In the genomic region with DNA sequence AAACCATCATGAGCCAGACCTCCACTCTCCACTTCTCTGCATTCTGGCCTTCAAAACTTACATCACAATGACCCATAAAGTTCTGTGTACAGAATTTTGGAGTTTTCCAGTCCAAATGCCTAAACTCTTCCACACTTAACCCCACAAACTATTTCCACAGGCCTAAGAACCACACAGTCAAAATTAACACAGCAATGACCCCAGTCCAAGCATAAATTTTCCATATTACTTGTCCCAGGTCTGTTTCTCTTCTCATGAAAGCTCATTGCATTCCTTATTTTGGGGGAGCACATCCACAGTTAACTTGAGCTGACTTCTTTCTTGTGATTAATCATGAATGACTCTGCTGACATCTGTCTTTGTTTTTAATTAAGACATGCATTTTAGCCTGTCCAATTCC, we compare ENCODE assay signal across 22 mouse cellular contexts.
DNase-seq lines count a peak whose midpoint lies in the region; ATAC-seq and TF ChIP-seq lines count a peak whose summit lies in the region.
"Had no signal": no experiment of that assay in that cellular context is flagged by ENCODE, and none has a peak within 500 bp of the region (broad histone marks: within the 10 kb centered on the region; RNA-seq: fewer than 3 reads in every experiment).

No protein-coding gene starts in this region.

- peak; percentile 56; the same call in 1 of the 2 replicates for ATAC-seq in kidney, embryonic 15.5 days (replicated peaks; ENCODE audit: low FRiP score)
- ATAC-seq in kidney, postnatal 0 days (replicated peaks; ENCODE audit: low FRiP score, low read depth), result 0 out of 2 replicates have a peak, but pooled peaks have one; percentile 21
- ATAC-seq: forebrain, embryonic 14.5 days had no signal

- H3K4me1 ChIP-seq in kidney, embryonic 15.5 days, result no peaks in the 10 kb centered on the region
- H3K4me1 ChIP-seq in kidney, postnatal 0 days (replicated peaks; ENCODE audit: insufficient read depth, low read length), result no peaks in the 10 kb centered on the region
- H3K4me1 ChIP-seq: embryonic facial prominence, embryonic 13.5 days; embryonic facial prominence, embryonic 15.5 days; forebrain, embryonic 10.5 days; forebrain, embryonic 12.5 days had no signal

- no peak overlapping the region for H3K4me3 ChIP-seq in kidney, embryonic 15.5 days (replicated peaks)
- no peak overlapping the region for H3K4me3 ChIP-seq in kidney, postnatal 0 days (replicated peaks; ENCODE audit: low read depth, low read length)
- H3K4me3 ChIP-seq: embryonic facial prominence, embryonic 13.5 days; embryonic facial prominence, embryonic 15.5 days; erythroblast, embryonic 14.5 days; forebrain, embryonic 10.5 days; forebrain, embryonic 12.5 days had no signal

- no peak overlapping the region for H3K4me2 ChIP-seq in kidney, embryonic 15.5 days
- H3K4me2 ChIP-seq in kidney, postnatal 0 days (ENCODE audit: low read length), result no peak overlapping the region
- H3K4me2 ChIP-seq: embryonic facial prominence, embryonic 13.5 days; embryonic facial prominence, embryonic 15.5 days; forebrain, embryonic 12.5 days had no signal

- DNase-seq in kidney, adult 9 months, result no peak
- peak; percentile 82 for DNase-seq in kidney, postnatal 0 days (ENCODE audit: low spot score)
- no peak for DNase-seq in kidney, adult 8-10 months
- DNase-seq in hindlimb bud, embryonic 11.5 days (ENCODE audit: extremely low spot score, low read depth, low spot score), result peak; percentile 0
- DNase-seq in layer of hippocampus, adult 18-20 months (ENCODE audit: low spot score in 2 of 2), result no peak
- DNase-seq: adrenal gland, adult 2 months; adrenal gland, postnatal 10 days; adrenal gland, postnatal 25 days; cerebellum, adult 11 months; cerebellum, adult 18-20 months; cerebellum, adult 8-10 months; cerebellum, adult 9-11 months; cerebellum, postnatal 14 days; cerebellum, postnatal 36 days; embryo, embryonic 11 days had no signal

- H3K9me3 ChIP-seq in kidney, embryonic 15.5 days (replicated peaks), result peaks cover 11% of the 10 kb centered on the region
- peaks cover 8% of the 10 kb centered on the region; the same call in 1 of the 2 replicates for H3K9me3 ChIP-seq in kidney, postnatal 0 days (replicated peaks; ENCODE audit: low read length)
- H3K9me3 ChIP-seq: embryonic facial prominence, embryonic 15.5 days had no signal

- peaks cover 34% of the 10 kb centered on the region for H3K36me3 ChIP-seq in kidney, embryonic 15.5 days
- H3K36me3 ChIP-seq in kidney, postnatal 0 days (ENCODE audit: insufficient read depth, low read length), result peaks cover 13% of the 10 kb centered on the region; the same call in 1 of the 2 replicates

- H3K27me3 ChIP-seq in kidney, embryonic 15.5 days, result no peaks in the 10 kb centered on the region
- no peaks in the 10 kb centered on the region for H3K27me3 ChIP-seq in kidney, postnatal 0 days (ENCODE audit: insufficient read depth, low read length)
- H3K27me3 ChIP-seq: embryonic facial prominence, embryonic 13.5 days; embryonic facial prominence, embryonic 15.5 days; forebrain, embryonic 12.5 days had no signal

- H3K9ac ChIP-seq in kidney, embryonic 15.5 days, result no peak overlapping the region
- no peak overlapping the region for H3K9ac ChIP-seq in kidney, postnatal 0 days (ENCODE audit: low read depth, low read length)
- H3K9ac ChIP-seq: embryonic facial prominence, embryonic 13.5 days; embryonic facial prominence, embryonic 15.5 days; forebrain, embryonic 12.5 days had no signal

- no peak for TF ChIP-seq CTCF in kidney, postnatal 0 days (IDR thresholded peaks at IDR 0.05; ENCODE audit: low read depth)

- peak overlapping the region; percentile 45 for H3K27ac ChIP-seq in kidney, embryonic 15.5 days
- no peak overlapping the region for H3K27ac ChIP-seq in kidney, postnatal 0 days
- H3K27ac ChIP-seq: embryonic facial prominence, embryonic 13.5 days; embryonic facial prominence, embryonic 15.5 days; forebrain, embryonic 10.5 days; forebrain, embryonic 12.5 days had no signal

Comparison
In these comparisons a context has a peak if more than half of its experiments do, and no peak if none do; other contexts are left out.
1. DNase-seq: peak in kidney, postnatal 0 days (single experiment) and hindlimb bud, embryonic 11.5 days (single experiment); none in kidney, adult 9 months (single experiment), kidney, adult 8-10 months (0 of 2) and layer of hippocampus, adult 18-20 months (0 of 2).